Mouse (Mus musculus) myocyte (in vitro differentiated cells): ENCODE data around the gene Akr1c14.

ENCODE experiments used
- MAX ChIP-seq: IDR thresholded peaks from one replicate; pipeline ENCODE4 v1.6.1; 2011; ENCODE audit warnings: low read depth, mild to moderate bottlenecking, control low read depth
- POLR2A ChIP-seq: IDR thresholded peaks from one replicate; pipeline ENCODE4 v1.6.1; 2011; ENCODE audit warnings: low read depth, mild to moderate bottlenecking, control low read depth, moderate library complexity; ENCODE audit not compliant: insufficient read length

DNA sequence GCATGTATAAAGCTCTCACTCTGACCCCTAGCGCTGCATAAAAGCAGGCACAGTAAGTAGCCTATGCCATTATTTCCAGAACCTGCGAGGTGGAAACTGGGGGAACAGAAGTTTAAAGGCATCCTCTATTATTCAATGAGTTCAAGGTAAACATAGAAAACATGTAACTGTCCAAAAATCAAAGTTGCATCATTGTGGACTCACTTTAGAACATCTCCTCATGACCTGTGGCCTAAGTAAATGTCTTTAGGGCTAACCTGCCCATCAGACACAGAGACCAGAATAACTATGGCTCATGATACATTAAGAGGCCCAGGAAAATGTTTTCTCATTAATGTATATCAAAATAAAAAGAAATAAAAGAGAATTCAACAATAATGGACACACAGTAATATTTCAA, 7.4 kb downstream of the Akr1c14 start:
- TF ChIP-seq POLR2A: no peak
- TF ChIP-seq MAX: no peak
